Mouse (Mus musculus) C2C12 (cell line): ENCODE measurements around the gene 1700088E04Rik.

Experiments used
- CTCF ChIP-seq: IDR thresholded peaks from one replicate; pipeline ENCODE4 v1.5.1; 2011; ENCODE audit not compliant: control insufficient read depth, insufficient read depth, insufficient read length
- MAX ChIP-seq: IDR thresholded peaks from one replicate; pipeline ENCODE4 v1.6.1; 2011; ENCODE audit warnings: mild to moderate bottlenecking, control low read depth
- MYOD1 ChIP-seq: IDR thresholded peaks from one replicate; pipeline ENCODE4 v1.6.1; 2011; ENCODE audit warnings: low read depth; ENCODE audit not compliant: control insufficient read depth, insufficient read length
- MYOG ChIP-seq: IDR thresholded peaks from one replicate; pipeline ENCODE4 v1.6.1; 2011; ENCODE audit not compliant: control insufficient read depth, insufficient read length; ENCODE audit errors: extremely low read depth
- USF1 ChIP-seq: IDR thresholded peaks from one replicate; pipeline ENCODE4 v1.6.1; 2011; ENCODE audit warnings: low read depth, mild to moderate bottlenecking, control low read depth, moderate library complexity

- TF ChIP-seq CTCF (no peak), MYOG (no peak), USF1 (no peak), MYOD1 (no peak), MAX (no peak)
These were observed 21.6 kb downstream of the 1700088E04Rik start for GRCm38 (mm10) chr15:79119491-79119890.
